Mouse (Mus musculus) mouse trophoblast stem cell (cell line): ENCODE data around the gene Ier5.

ENCODE experiments used
- in situ Hi-C, 2 experiments: fragments of 300-500 bp; cut with MseI, MboI; formaldehyde crosslinking; loops; 2 replicates in 1 of 2; 3 replicates in 1 of 2; pipeline ENCODE4 v1.15.1; 2025

Gene Ier5

DNA sequence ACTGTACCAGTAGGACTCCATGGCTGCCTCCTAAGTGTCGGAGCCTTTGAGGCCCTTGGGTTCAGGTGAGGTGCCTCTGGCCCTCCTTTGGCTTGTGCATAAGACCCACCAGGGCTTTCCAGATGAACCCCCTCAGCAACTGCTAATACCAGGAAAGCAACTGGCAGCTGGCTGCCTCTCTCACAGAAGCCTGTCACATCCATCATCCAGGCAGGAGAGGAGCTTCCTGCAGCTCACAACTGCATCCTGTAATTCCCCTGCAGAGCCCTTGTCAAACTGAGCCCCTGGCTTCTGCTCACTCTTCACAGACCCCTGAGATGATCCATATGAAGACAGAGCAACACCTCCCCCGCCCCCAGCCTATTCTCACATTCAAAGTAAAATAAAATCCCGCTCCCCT, 21.8 kb downstream of the Ier5 start:
- in situ Hi-C loops = no loop called here

- in situ Hi-C loops = no loop called here
Measured at GRCm38 (mm10) chr1:155075856-155076255, 23.6 kb downstream of the Ier5 start.

DNA sequence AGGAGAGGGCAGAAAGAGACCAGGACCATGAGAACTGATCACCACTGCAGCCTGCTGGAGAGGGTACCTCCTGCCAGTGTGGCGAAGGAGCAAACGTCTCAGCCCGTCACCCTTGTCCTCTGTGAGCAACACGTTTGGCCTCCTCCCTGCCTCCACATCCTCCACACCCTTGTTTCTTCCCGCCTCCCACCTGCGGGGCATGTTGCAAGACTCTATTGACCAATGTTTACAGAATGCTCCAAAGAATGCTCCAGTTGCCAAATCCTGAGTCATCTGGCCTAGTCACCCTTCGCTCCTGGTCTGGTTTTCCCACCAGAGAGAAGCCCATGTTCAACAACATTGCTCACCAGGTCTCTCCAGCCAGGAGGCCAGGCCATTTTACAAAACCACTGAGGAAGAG, 24.6 kb downstream of the Ier5 start:
- in situ Hi-C loops = no loop called here

GRCm38 (mm10) chr1:155073905-155074304, 25.5 kb downstream of the Ier5 start:
- in situ Hi-C loops = no loop called here

DNA sequence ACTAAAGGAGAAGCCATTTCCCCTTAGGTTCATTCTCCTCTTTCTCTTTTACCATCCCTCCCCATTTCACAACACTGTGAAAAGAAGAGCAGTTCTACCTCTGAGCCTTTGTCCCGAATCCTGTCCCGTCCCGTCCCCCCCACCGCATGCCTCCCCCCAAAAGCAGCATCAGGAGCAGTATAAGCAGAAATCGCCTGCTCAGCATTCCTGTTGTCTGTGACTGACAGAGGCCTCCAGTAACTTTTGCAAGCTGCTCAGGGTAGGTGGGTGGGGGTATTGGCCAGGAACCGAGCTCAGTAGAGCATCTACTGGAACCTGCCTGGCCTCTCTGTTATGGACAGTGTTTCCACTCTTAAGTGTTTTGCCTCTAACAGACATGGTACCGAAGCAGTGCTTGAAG, 26.3 kb downstream of the Ier5 start:
- in situ Hi-C loops = no loop called here

GRCm38 (mm10) chr1:155071287-155071876, 28.1 kb downstream of the Ier5 start:
- in situ Hi-C loops = no loop called here

DNA sequence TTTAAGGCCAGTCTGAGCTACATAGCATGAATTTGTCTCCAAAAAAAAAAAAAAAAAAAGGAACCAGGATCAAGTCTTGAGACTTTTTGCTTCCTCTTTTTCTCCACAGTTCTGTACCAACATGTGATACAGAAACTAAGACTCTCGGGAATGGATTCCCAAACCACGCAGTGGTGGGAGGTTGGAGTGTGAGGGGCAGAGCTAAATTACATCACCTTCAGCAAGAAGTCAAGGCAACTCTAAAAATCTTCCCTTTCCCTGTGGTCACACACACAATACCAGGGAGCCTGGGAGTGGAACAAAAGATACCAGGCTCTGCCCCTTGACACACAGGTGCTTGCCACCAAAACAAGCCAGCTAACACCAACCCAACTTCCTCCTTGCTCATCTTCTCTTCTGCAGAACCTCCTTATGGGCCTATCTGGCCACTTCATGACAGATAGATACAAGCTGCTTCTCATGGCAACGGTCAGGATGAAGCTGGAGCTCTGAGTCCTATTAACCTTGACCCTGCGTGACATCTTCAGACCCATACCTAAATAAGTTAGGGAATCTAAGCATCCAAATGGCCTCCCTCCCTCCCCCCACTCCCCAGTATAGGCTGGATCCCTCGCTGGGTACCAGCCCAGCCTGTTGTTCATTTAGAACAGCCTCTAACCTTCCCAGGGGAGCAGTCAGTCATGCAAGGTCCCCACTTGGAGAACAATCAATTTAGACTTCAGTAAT, 28.7 kb downstream of the Ier5 start:
- in situ Hi-C loops = no loop called here

- in situ Hi-C loops = no loop called here
Measured at GRCm38 (mm10) chr1:155069696-155070095, 29.7 kb downstream of the Ier5 start.

DNA sequence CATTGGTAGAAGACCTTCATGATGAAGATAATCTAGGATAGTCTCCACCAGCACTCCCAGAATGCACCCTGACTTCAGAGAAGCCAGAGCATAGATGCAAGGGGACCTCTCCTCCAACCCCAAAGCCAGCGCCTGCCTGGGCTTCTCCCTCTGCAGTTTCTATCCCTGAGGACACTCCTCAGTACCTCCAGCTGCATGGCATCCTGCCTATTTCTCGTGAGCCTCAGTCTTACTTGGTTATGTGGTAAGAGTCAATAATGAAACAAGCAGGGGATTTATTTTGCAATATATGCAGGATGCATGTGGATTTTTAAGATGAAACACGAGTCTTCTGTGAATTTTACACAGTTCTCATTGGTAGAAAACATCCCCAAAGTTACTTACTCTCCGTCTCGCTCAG, 33.2 kb downstream of the Ier5 start:
- in situ Hi-C loops = no loop called here

DNA sequence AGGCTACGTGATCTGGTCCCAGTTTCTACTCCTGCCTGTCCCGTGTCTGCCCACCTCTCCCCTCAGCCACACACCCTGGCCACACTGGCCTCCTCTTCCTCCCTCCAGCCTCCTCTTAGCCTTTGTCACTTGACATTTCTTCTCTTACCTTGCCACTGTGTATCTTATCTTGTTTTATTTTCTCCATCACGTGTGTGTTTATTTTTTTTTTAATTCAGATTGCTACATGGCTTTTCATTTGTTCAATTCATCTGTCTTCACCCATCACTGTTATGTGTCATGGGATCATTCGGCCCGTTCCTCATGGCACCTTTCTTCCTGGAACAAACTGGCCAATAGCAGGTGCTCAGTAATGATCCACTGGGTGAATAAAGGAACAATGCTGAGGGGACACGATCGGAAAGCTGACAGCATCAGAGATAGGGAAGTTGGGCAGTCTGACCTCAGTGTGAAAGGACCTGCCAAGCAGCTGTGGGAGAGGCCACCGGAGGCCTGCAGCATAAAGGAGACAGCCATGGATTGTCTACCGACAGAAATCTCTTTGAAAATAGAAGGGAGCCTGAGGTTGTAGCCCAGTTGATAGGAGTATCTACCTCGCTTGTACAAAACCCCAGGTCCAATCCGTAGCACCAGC, 34.3 kb downstream of the Ier5 start:
- in situ Hi-C loops = no loop called here

DNA sequence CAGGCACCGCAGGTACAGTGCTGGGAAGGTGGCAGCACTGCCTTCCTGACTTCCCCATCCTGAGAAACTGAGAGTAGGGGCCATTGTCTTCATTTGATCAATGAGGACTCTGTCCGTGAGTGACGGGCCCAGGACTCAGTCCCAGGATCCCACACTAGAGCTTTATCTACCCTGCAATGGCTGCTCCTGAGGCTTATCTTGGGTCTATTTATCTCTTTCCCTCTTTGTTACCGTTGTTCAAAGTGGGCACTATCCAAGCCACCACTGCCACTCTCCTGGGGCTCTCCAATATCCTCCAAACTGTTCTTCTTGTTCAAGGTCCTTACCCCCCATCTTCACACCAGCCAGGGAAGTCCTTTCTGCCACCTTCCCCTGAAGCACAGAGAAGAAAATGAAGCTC, 34.8 kb downstream of the Ier5 start:
- in situ Hi-C loops = no loop called here

DNA sequence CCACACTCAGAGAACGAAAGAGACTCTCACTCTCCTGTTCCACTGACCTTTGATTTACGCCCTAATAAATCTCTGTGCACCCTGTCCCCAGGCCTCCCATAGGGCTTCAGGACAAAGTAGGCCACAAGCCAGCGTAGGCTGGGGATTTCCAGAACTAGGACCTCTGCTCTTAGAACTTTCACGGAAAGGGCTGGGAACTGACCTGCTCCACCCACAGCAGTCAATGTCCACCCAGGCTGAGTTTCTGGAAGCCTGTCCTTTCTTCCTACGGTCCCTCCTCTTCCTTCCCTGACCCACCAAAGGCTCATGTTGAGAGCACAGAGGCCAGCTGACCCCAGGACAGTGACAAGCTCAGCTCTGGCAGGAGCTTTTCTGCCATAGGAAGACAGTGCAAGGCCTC, 35.3 kb downstream of the Ier5 start:
- in situ Hi-C loops = no loop called here

- in situ Hi-C loops = no loop called here
Measured at GRCm38 (mm10) chr1:155062963-155063362, 36.5 kb downstream of the Ier5 start.

DNA sequence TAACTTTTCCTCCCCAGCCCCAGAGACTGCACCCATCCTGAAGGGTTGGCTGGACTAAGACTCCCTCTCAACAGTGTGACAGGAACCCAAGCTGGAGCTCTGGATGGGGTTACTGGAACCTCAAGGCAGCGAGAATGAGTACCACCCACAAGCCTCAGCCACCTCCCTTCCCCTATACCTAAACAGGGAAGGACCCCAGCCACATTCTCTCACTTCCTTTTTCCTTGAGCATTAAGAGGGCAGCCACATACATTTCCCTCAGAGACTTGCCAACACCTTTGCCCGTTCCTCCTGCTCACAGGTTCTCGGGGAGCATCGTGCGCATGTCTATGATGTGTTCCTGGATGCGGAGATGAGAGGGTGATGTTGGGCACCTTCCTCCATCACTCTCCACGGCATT, 37.4 kb downstream of the Ier5 start:
- in situ Hi-C loops = no loop called here

GRCm38 (mm10) chr1:155060832-155061801, 38.3 kb downstream of the Ier5 start:
- in situ Hi-C loops = no loop called here

DNA sequence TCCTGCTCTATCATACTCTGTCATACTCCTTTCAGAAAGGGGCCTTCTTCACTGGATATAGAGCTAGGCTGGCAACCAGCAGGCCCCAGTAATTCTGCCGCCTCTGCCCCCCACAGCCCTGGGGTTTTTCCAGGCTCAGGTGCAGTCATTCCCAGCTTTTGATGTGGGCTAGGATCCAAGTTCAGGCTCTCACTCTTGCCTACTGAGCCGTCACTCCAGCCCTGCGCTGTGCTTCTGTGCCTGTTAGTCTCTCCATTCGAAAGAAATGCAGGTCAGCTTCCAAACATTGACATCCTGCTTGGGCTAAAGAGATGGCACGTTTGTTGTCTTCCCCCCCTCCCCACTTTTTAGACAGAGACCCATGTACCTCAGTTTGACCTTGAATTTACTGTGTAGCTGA, 39.2 kb downstream of the Ier5 start:
- in situ Hi-C loops = no loop called here

- in situ Hi-C loops = no loop called here
Measured at GRCm38 (mm10) chr1:155059505-155059904, 39.9 kb downstream of the Ier5 start.

- in situ Hi-C loops = no loop called here
Measured at GRCm38 (mm10) chr1:155058099-155059012, 41.1 kb downstream of the Ier5 start.

DNA sequence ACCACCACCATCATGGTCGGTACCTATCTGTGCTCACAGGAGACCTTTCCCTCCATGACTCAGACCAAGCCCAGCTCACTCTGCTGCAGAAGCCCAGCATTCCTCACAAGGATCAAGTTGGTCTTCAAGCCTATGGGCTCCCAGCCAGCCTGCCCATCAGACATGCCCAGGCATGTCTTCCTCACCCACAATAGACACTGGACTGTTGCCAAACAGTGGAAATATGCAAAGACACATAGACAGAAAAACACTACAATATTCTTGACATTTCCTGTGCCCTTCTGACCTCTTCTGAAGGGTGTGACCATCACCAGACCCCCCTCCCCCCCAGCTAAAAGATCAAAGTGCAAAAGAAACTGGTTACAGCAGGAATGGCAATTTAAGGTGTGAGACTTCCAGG, 43.3 kb downstream of the Ier5 start:
- in situ Hi-C loops = no loop called here

- in situ Hi-C loops = no loop called here
Measured at GRCm38 (mm10) chr1:155055041-155055440, 44.4 kb downstream of the Ier5 start.

GRCm38 (mm10) chr1:155054366-155054965, 45.0 kb downstream of the Ier5 start:
- in situ Hi-C loops = no loop called here
